Mouse (Mus musculus) small intestine, adult 2 months (tissue): ENCODE results near the gene Lcmt1. TPM values are rescaled to one million over a fixed set of nuclear protein-coding genes. Genes with fewer than 3 reads are reported as not detected.
A peak's percentile ranks its signal among the peaks of the same experiment; 100 is the strongest.

Experiments
- H3K27ac ChIP-seq: fragments of 200-500 bp; 2 replicates; pipeline ENCODE4 v1.5.1; 2012; ENCODE audit warnings: low read depth, low read length, control low read depth, inconsistent platforms; ENCODE audit not compliant: insufficient read depth
- H3K27me3 ChIP-seq: fragments of 200-500 bp; 2 replicates; pipeline ENCODE4 v1.6.1; 2012; ENCODE audit warnings: mild to moderate bottlenecking, moderate library complexity, low read length, inconsistent platforms; ENCODE audit not compliant: control insufficient read depth, insufficient read depth
- H3K36me3 ChIP-seq: fragments of 200-500 bp; 2 replicates; pipeline ENCODE4 v1.6.1; 2012; ENCODE audit warnings: mild to moderate bottlenecking, low read length, control low read depth, inconsistent platforms; ENCODE audit not compliant: control insufficient read depth, insufficient read depth
- H3K4me1 ChIP-seq: fragments of 200-500 bp; 2 replicates; pipeline ENCODE4 v1.6.1; 2012; ENCODE audit warnings: low read length, inconsistent platforms, mixed read lengths; ENCODE audit not compliant: control insufficient read depth, insufficient read depth, insufficient read length
- H3K4me3 ChIP-seq: fragments of 200-500 bp; 2 replicates; pipeline ENCODE4 v1.5.1; 2012; ENCODE audit warnings: low read depth, mild to moderate bottlenecking, control low read depth, inconsistent platforms, low read length, moderate library complexity
- CTCF ChIP-seq: fragments of 200-500 bp; IDR thresholded peaks from 2 replicates; pipeline ENCODE4 v1.5.1; 2012; ENCODE audit warnings: low read depth, mild to moderate bottlenecking, control low read depth, inconsistent platforms, low read length, moderate library complexity, mixed read lengths; ENCODE audit not compliant: insufficient replicate concordance, insufficient read length; ENCODE audit errors: extremely low read depth
- POLR2A ChIP-seq: fragments of 200-500 bp; IDR thresholded peaks from 2 replicates; pipeline ENCODE4 v1.6.1; 2012; ENCODE audit warnings: low read depth, mild to moderate bottlenecking, control low read depth, inconsistent platforms, low read length, moderate library complexity
- WGBS: fragments of 180-500 bp; shearing (Covaris S2); methylation state at CpG from one replicate; pipeline ENCODE4 v1.1.7; 2018; 5-methylcytosine and 5-hydroxymethylcytosine counted together
- polyA plus RNA-seq: library from polyadenylated mRNA; depleted of rRNA; stranded (reverse); fragments of >200 nt; gene quantifications from 2 replicates; pipeline ENCODE4 v1.2.3, GENCODE M21; 2012

Lcmt1 gene
- polyA plus RNA-seq, 1 experiment: 21.5 TPM

- Histone ChIP-seq H3K4me1 (peaks cover 27% of the 10 kb centered on the region; the same call in 1 of the 2 replicates), H3K36me3 (peaks cover 2% of the 10 kb centered on the region; the same call in 1 of the 2 replicates), H3K27ac (no peak overlapping the region), H3K27me3 (no peaks in the 10 kb centered on the region), H3K4me3 (no peak overlapping the region)
- TF ChIP-seq CTCF (no peak), POLR2A (no peak)
- 70% methylated on average over 5 of the region's 5 CpGs for WGBS
These were observed 9.4 kb upstream of the Lcmt1 start for GRCm38 (mm10) chr7:123360185-123360584.

DNA sequence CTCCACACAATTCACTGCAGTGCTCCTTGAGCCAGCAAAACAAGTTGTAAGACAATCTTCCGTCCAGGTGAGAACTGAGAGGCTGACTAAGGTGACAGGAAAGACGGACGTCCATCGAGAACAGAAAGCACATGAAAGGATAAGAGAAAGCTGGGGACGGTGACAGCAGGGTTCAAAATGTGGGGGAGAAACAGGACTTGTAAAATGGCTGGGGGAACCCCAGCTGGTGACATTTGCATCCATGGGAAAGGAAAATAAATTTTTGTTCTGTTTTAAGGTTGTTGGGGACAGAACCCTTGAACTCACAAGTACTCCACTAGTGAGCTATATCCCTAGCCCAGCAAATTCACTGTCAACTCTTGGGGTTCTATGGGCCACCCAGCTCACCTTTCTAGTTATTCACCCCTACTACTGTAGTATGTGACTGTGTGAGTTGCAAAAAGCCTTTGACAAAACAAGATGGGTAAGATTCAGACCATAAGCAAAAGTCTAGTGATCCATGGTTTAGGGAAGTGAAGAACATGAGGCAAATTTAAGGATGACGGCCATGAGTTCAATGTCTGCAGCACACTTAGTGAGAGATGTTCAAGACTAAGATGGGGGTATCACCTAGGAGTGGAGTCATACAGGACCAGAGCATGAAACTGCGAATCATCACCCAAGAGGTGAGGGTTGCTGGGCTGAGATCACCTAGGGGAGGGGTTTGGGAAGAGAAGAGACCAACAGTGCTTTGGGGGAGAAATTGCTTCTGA lies 8.2 kb upstream of the Lcmt1 start:
- 91% methylated on average over 7 of the region's 7 CpGs for WGBS
- no peak overlapping the region for H3K27ac ChIP-seq
- no peak overlapping the region for H3K4me3 ChIP-seq
- no peaks in the 10 kb centered on the region for H3K27me3 ChIP-seq
- peaks cover 32% of the 10 kb centered on the region for H3K4me1 ChIP-seq
- H3K36me3 ChIP-seq: peaks cover 2% of the 10 kb centered on the region; the same call in 1 of the 2 replicates
- TF ChIP-seq CTCF: no peak
- no peak for TF ChIP-seq POLR2A

DNA sequence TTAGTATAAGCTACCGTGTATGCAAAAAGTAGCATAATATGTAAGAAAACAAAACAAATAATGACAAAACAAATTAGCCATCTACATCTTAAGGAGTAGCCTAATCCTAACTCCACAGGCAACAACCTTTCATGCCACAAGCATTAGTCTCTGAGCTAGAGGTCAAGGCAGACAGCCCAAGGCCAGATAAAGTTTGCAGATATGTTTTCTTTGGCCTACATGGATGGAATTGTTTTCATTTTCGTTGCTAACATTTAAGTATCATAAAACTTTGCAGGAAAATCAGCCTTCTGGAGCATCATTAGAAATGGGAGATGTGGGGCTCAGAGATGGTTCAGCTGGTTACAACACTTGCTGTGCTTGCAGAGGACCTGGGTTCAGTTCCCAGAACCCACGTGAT lies 6.8 kb upstream of the Lcmt1 start:
- 66% methylated on average over 3 of the region's 3 CpGs for WGBS
- Histone ChIP-seq H3K4me3 (no peak overlapping the region), H3K27me3 (no peaks in the 10 kb centered on the region), H3K4me1 (peaks cover 37% of the 10 kb centered on the region), H3K36me3 (peaks cover 2% of the 10 kb centered on the region; the same call in 1 of the 2 replicates), H3K27ac (no peak overlapping the region)
- TF ChIP-seq CTCF (no peak), POLR2A (no peak)

DNA sequence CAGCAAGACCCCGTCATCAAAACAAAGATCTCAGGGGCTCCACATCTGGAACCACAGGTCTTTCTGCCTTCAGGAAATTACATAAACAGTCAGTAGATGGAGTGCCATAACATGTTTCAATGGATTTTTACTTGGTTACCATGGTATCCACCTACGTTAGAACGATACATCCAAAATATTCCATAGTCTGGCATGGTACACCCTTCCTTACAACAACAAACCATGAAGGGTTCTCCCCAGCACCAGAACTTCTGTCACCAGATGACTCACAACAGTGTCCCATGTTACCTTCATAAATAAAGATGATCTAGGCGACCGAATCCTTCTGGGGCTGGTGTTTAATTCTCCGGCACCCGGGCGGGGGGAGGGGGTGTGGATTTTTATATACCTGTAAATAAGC lies 5.6 kb upstream of the Lcmt1 start:
- TF ChIP-seq POLR2A: no peak
- TF ChIP-seq CTCF: no peak
- Histone ChIP-seq H3K27me3 (no peaks in the 10 kb centered on the region), H3K27ac (no peak overlapping the region), H3K4me3 (no peak overlapping the region), H3K36me3 (peaks cover 2% of the 10 kb centered on the region; the same call in 1 of the 2 replicates), H3K4me1 (peaks cover 40% of the 10 kb centered on the region)
- 90% methylated on average over 8 of the region's 8 CpGs for WGBS

GRCm38 (mm10) chr7:123365876-123366741 lies 3.5 kb upstream of the Lcmt1 start:
- Histone ChIP-seq H3K4me1 (peaks cover 43% of the 10 kb centered on the region), H3K27ac (peak overlapping the region; percentile 73), H3K36me3 (no peaks in the 10 kb centered on the region), H3K27me3 (no peaks in the 10 kb centered on the region), H3K4me3 (peak overlapping the region; percentile 15; the same call in 1 of the 2 replicates)
- no peak for TF ChIP-seq POLR2A
- no peak for TF ChIP-seq CTCF
- 42% methylated on average over 7 of the region's 7 CpGs for WGBS

DNA sequence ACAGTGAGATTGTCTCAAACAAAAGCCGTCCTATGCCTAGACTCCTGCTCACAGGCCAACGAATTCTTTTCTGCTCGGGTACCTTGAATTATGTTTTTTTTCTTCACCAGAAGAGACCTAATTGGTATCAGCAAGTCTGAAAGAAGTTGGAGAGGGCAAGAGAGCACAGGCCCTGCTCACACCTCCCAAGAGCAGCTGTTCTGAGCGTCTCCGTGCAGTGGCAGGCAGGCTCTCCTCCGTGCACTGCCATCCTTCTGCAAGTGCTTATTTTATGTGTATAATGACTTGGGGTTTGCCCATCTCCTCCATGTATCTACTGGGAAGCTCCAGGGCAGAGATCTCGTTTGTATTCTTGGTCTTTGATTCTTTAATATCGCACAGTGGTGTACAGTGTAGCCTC lies 2.8 kb upstream of the Lcmt1 start:
- no peaks in the 10 kb centered on the region for H3K27me3 ChIP-seq
- TF ChIP-seq POLR2A (no peak), CTCF (no peak)
- H3K27ac ChIP-seq: peak overlapping the region; percentile 73
- H3K4me1 ChIP-seq: peaks cover 43% of the 10 kb centered on the region
- H3K36me3 ChIP-seq: no peaks in the 10 kb centered on the region
- WGBS: 61% methylated on average over 8 of the region's 8 CpGs
- peak overlapping the region; percentile 15; the same call in 1 of the 2 replicates for H3K4me3 ChIP-seq
